Mouse (Mus musculus) embryonic fibroblast, embryonic 13.5 days (primary cell): ENCODE measurements around the gene Txn2. TPM values are rescaled to one million over a fixed set of nuclear protein-coding genes. Genes with fewer than 3 reads are reported as not detected.
"Not testable (repeated sequence)": the region's sequence is repeated elsewhere in the genome, so short reads cannot be mapped to it uniquely, and the experiment has no call there.

Experiments used
- H3K27ac ChIP-seq: 2 replicates; pipeline ENCODE4 v1.5.1; 2012; ENCODE audit warnings: low read length, control low read depth, inconsistent platforms; ENCODE audit not compliant: insufficient read depth
- H3K4me1 ChIP-seq: 2 replicates; pipeline ENCODE4 v1.6.1; 2011; ENCODE audit warnings: low read length; ENCODE audit not compliant: control insufficient read depth, insufficient read depth
- H3K4me3 ChIP-seq: 2 replicates; pipeline ENCODE4 v1.5.1; 2011; ENCODE audit warnings: mild to moderate bottlenecking, control low read depth, low read length; ENCODE audit not compliant: insufficient read depth
- CTCF ChIP-seq: IDR thresholded peaks from 2 replicates; pipeline ENCODE4 v1.5.1; 2011; ENCODE audit warnings: mild to moderate bottlenecking, control low read depth, low read length, moderate library complexity, borderline replicate concordance; ENCODE audit not compliant: insufficient read depth
- POLR2A ChIP-seq: IDR thresholded peaks from 2 replicates; pipeline ENCODE4 v1.6.1; 2011; ENCODE audit warnings: low read depth, mild to moderate bottlenecking, control low read depth, low read length, moderate library complexity
- polyA plus RNA-seq: library from polyadenylated mRNA; stranded (reverse); fragments of >200 nt; gene quantifications from 2 replicates; pipeline ENCODE4 v1.2.4, GENCODE M21; 2011; ENCODE audit warnings: low read depth; ENCODE audit not compliant: missing spikeins, insufficient read length

The Txn2 gene
- polyA plus RNA-seq, 1 experiment = 271 TPM

GRCm38 (mm10) chr15:77872996-77873395 lies 55.8 kb downstream of the Txn2 start:
- Histone ChIP-seq H3K27ac (no peak overlapping the region), H3K4me1 (no peaks in the 10 kb centered on the region), H3K4me3 (no peak overlapping the region)
- no peak for TF ChIP-seq CTCF
- no peak for TF ChIP-seq POLR2A

- no peak overlapping the region for H3K27ac ChIP-seq
- H3K4me1 ChIP-seq = no peaks in the 10 kb centered on the region
- TF ChIP-seq CTCF = no peak
- no peak for TF ChIP-seq POLR2A
- no peak overlapping the region for H3K4me3 ChIP-seq
Measured at GRCm38 (mm10) chr15:77868340-77868739, 60.5 kb downstream of the Txn2 start.

GRCm38 (mm10) chr15:77867231-77867968 lies 61.4 kb downstream of the Txn2 start:
- H3K4me3 ChIP-seq, H3K27ac ChIP-seq, H3K4me1 ChIP-seq: not testable (repeated sequence)

GRCm38 (mm10) chr15:77866583-77867220 lies 62.1 kb downstream of the Txn2 start:
- H3K4me1 ChIP-seq = 0 out of 2 replicates have a peak, but pooled peaks cover 2% of the 10 kb centered on the region
- no peak overlapping the region for H3K27ac ChIP-seq
- no peak for TF ChIP-seq POLR2A
- no peak for TF ChIP-seq CTCF
- H3K4me3 ChIP-seq = no peak overlapping the region

Other genes with a start within 250 kb of the Txn2 start
- not detected in 2 replicates for gene Apol7e, start 230.1 kb downstream of the Txn2 start, polyA plus RNA-seq
- gene Apol9b, start 200.0 kb downstream of the Txn2 start, polyA plus RNA-seq = 0.46 and 1.3 TPM in 2 replicates
- gene Apol8, start 172.0 kb downstream of the Txn2 start, polyA plus RNA-seq = 0.58 and 2.6 TPM in 2 replicates
- 718 and 1,071 TPM in 2 replicates for gene Myh9, start 86.8 kb downstream of the Txn2 start, polyA plus RNA-seq
- gene Foxred2, start 27.7 kb upstream of the Txn2 start, polyA plus RNA-seq = 2.4 and 3.9 TPM in 2 replicates
- gene Eif3d, start 41.8 kb upstream of the Txn2 start, polyA plus RNA-seq = 193 and 194 TPM in 2 replicates
- not detected in 2 replicates for gene Cacng2, start 191.0 kb upstream of the Txn2 start, polyA plus RNA-seq
- 35.1 and 35.9 TPM in 2 replicates for gene Ift27, start 245.1 kb upstream of the Txn2 start, polyA plus RNA-seq